Mouse (Mus musculus) embryonic fibroblast, embryonic 13.5 days (primary cell): ENCODE data around the gene Ddx1.

Experiments
- CTCF ChIP-seq: IDR thresholded peaks from 2 replicates; pipeline ENCODE4 v1.5.1; 2011; ENCODE audit warnings: mild to moderate bottlenecking, control low read depth, low read length, moderate library complexity, borderline replicate concordance; ENCODE audit not compliant: insufficient read depth
- POLR2A ChIP-seq: IDR thresholded peaks from 2 replicates; pipeline ENCODE4 v1.6.1; 2011; ENCODE audit warnings: low read depth, mild to moderate bottlenecking, control low read depth, low read length, moderate library complexity

DNA sequence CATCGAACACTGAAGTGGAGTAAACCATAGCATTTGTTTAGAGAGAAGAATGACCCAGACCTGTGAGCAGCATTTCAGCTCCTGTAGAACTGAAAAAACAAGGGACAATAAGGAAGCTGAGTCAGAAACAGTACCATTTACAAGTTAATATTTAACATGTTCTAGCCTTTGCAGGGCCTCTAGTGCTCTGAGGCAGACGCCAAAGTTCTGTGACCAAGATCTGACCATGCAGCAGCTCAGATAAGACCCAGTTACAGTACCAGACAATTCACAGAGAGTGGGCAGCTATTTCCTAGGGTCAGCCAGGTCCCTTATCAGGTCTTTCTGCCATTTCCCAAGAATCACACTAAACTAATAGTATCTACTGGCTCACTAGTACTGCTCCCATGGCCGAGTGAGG is 31.4 kb downstream of the Ddx1 start:
- TF ChIP-seq CTCF = no peak
- no peak for TF ChIP-seq POLR2A
